Mouse (Mus musculus) brain, embryonic 14.5 days (tissue): Measurements from ENCODE around the gene Ano2. TPM values are rescaled to one million over a fixed set of nuclear protein-coding genes. Genes with fewer than 3 reads are reported as not detected.
A peak's percentile ranks its signal among the peaks of the same experiment; 100 is the strongest.

ENCODE experiments used
- DNase-seq: peaks from one replicate; pipeline ENCODE4 v3.0.0-alpha.2; 2011; ENCODE audit warnings: low read depth
- CTCF ChIP-seq: fragments of 200-500 bp; IDR thresholded peaks from 2 replicates; pipeline ENCODE4 v1.5.1; 2012; ENCODE audit warnings: inconsistent platforms, mild to moderate bottlenecking, moderate library complexity, borderline replicate concordance; ENCODE audit not compliant: insufficient read depth, insufficient read length; ENCODE audit errors: extremely low read depth
- POLR2A ChIP-seq: fragments of 200-500 bp; IDR thresholded peaks from 2 replicates; pipeline ENCODE4 v1.6.1; 2012; ENCODE audit warnings: mild to moderate bottlenecking, inconsistent platforms, borderline replicate concordance; ENCODE audit not compliant: poor library complexity, insufficient read depth, insufficient read length, severe bottlenecking; ENCODE audit errors: extremely low read depth
- polyA plus RNA-seq: library from polyadenylated mRNA; depleted of rRNA; stranded (reverse); fragments of >200 nt; gene quantifications from 2 replicates; pipeline ENCODE4 v1.2.3, GENCODE M21; 2012; rRNA removed

Ano2 gene
- polyA plus RNA-seq, result 0.18 and 0.24 TPM in 2 replicates

GRCm38 (mm10) chr6:125690057-125690703 lies at the start of gene Ano2:
Gene Ano2, plus strand, starts transcription at chr6:125690419.
- no peak for TF ChIP-seq POLR2A
- no peak for TF ChIP-seq CTCF
- peak; percentile 68 for DNase-seq

GRCm38 (mm10) chr6:125640486-125640885 lies 49.7 kb upstream of the Ano2 start:
- DNase-seq, result no peak
- TF ChIP-seq CTCF (no peak), POLR2A (no peak)

GRCm38 (mm10) chr6:125641146-125641545 lies 49.1 kb upstream of the Ano2 start:
- no peak for TF ChIP-seq POLR2A
- no peak for TF ChIP-seq CTCF
- DNase-seq, result no peak

GRCm38 (mm10) chr6:125648964-125649363 lies 41.3 kb upstream of the Ano2 start:
- DNase-seq, result no peak
- TF ChIP-seq POLR2A (no peak), CTCF (no peak)

GRCm38 (mm10) chr6:125651335-125651734 lies 38.9 kb upstream of the Ano2 start:
- DNase-seq, result no peak
- TF ChIP-seq CTCF, result no peak
- TF ChIP-seq POLR2A, result no peak

GRCm38 (mm10) chr6:125653416-125653815 lies 36.8 kb upstream of the Ano2 start:
- no peak for TF ChIP-seq CTCF
- no peak for TF ChIP-seq POLR2A
- DNase-seq, result no peak

GRCm38 (mm10) chr6:125656921-125657320 lies 33.3 kb upstream of the Ano2 start:
- no peak for DNase-seq
- no peak for TF ChIP-seq CTCF

GRCm38 (mm10) chr6:125657966-125658365 lies 32.3 kb upstream of the Ano2 start:
- DNase-seq, result no peak

GRCm38 (mm10) chr6:125661106-125661877 lies 28.9 kb upstream of the Ano2 start:
- peak; percentile 88 for TF ChIP-seq CTCF
- TF ChIP-seq POLR2A, result no peak
- DNase-seq, result peak; percentile 79

More at GRCm38 (mm10) chr6:125657966-125658365, 32.3 kb upstream of the Ano2 start:
- TF ChIP-seq CTCF, result no peak

- DNase-seq, result no peak
- no peak for TF ChIP-seq CTCF
- no peak for TF ChIP-seq POLR2A
Observed at GRCm38 (mm10) chr6:125663906-125664305, 26.3 kb upstream of the Ano2 start.

GRCm38 (mm10) chr6:125671835-125672234 lies 18.4 kb upstream of the Ano2 start:
- TF ChIP-seq CTCF (no peak), POLR2A (no peak)
- no peak for DNase-seq

GRCm38 (mm10) chr6:125678492-125678891 lies 11.7 kb upstream of the Ano2 start:
- no peak for TF ChIP-seq CTCF
- TF ChIP-seq POLR2A, result no peak
- no peak for DNase-seq
